Mouse (Mus musculus) MEL (cell line): ENCODE results near the gene Wfdc11. TPM values are rescaled to one million over a fixed set of nuclear protein-coding genes. Genes with fewer than 3 reads are reported as not detected.

Experiments
- DNase-seq: peaks from one replicate; pipeline ENCODE4 v3.0.0; 2011; ENCODE audit warnings: low read depth, low spot score
- H3K27ac ChIP-seq: 2 replicates; pipeline ENCODE4 v1.5.1; 2012; ENCODE audit warnings: low read depth, mild to moderate bottlenecking, control low read depth, low read length, moderate library complexity; ENCODE audit not compliant: control insufficient read depth
- H3K27me3 ChIP-seq, 2 experiments: fragments of 150-350 bp in 1 of 2; sonication (generic) in 1 of 2; 2 replicates each; pipeline ENCODE4 v1.6.1; 2012; ENCODE audit warnings: low read length in 2 of 2, mild to moderate bottlenecking in 2 of 2, improper control_type of control experiment in 1 of 2, moderate library complexity in 1 of 2; ENCODE audit not compliant: insufficient read depth in 2 of 2, control insufficient read depth in 1 of 2
- H3K36me3 ChIP-seq, 2 experiments: 2 replicates each; pipeline ENCODE4 v1.6.1; 2012 to 2014; ENCODE audit warnings: low read length in 2 of 2, improper control_type of control experiment in 1 of 2, inconsistent platforms in 1 of 2, mild to moderate bottlenecking in 1 of 2; ENCODE audit not compliant: insufficient read depth in 2 of 2, control insufficient read depth in 1 of 2
- H3K4me1 ChIP-seq, 2 experiments: fragments of 150-350 bp in 1 of 2; sonication (generic) in 1 of 2; 2 replicates each; pipeline ENCODE4 v1.6.1; 2012; ENCODE audit warnings: low read length in 2 of 2, improper control_type of control experiment in 1 of 2, mild to moderate bottlenecking in 1 of 2; ENCODE audit not compliant: insufficient read depth in 2 of 2, control insufficient read depth in 1 of 2
- H3K4me3 ChIP-seq, 2 experiments: fragments of 150-350 bp in 1 of 2; sonication (generic) in 1 of 2; 2 replicates each; pipeline ENCODE4 v1.5.1; 2012; ENCODE audit warnings: low read depth in 2 of 2, low read length in 2 of 2, mild to moderate bottlenecking in 2 of 2, moderate library complexity in 2 of 2, control low read depth in 1 of 2, improper control_type of control experiment in 1 of 2; ENCODE audit not compliant: control insufficient read depth in 1 of 2, insufficient read depth in 1 of 2
- H3K79me2 ChIP-seq: 2 replicates; pipeline ENCODE4 v1.6.1; 2012; ENCODE audit warnings: mild to moderate bottlenecking, low read length, moderate library complexity; ENCODE audit not compliant: control insufficient read depth, poor library complexity, insufficient read depth
- H3K9ac ChIP-seq: 2 replicates; pipeline ENCODE4 v1.6.1; 2012; ENCODE audit warnings: low read depth, mild to moderate bottlenecking, control low read depth, low read length, moderate library complexity; ENCODE audit not compliant: control insufficient read depth, poor library complexity, severe bottlenecking
- H3K9me3 ChIP-seq: fragments of 150-350 bp; sonication (generic); replicated peaks from 2 replicates; pipeline ENCODE4 v1.6.1; 2012; ENCODE audit warnings: mild to moderate bottlenecking, low read length, improper control_type of control experiment, moderate library complexity; ENCODE audit not compliant: insufficient read depth
- CHD2 ChIP-seq: IDR thresholded peaks from 2 replicates; pipeline ENCODE4 v1.6.1; 2011; ENCODE audit warnings: low read length, improper control_type of control experiment
- CTCF ChIP-seq, 3 experiments: IDR thresholded peaks in 2 of 3; conservative IDR thresholded peaks in 1 of 3; 2 replicates each; pipeline ENCODE4 v1.5.1; 2011 to 2012; ENCODE audit warnings: low read length in 3 of 3, low read depth in 2 of 3, mild to moderate bottlenecking in 2 of 3, improper control_type of control experiment in 1 of 3, inconsistent platforms in 1 of 3, mixed read lengths in 1 of 3, moderate library complexity in 1 of 3; ENCODE audit not compliant: control insufficient read depth in 1 of 3, insufficient read depth in 1 of 3, poor library complexity in 1 of 3, severe bottlenecking in 1 of 3
- E2F4 ChIP-seq: IDR thresholded peaks from 2 replicates; pipeline ENCODE4 v1.6.1; 2011; ENCODE audit warnings: low read depth, low read length, improper control_type of control experiment, borderline replicate concordance
- GABPA ChIP-seq: IDR thresholded peaks from 2 replicates; pipeline ENCODE4 v1.6.1; 2012; ENCODE audit warnings: low read depth, mild to moderate bottlenecking, inconsistent platforms, low read length, improper control_type of control experiment, moderate library complexity
- GATA1 ChIP-seq: IDR thresholded peaks from 2 replicates; pipeline ENCODE4 v1.6.1; 2011; ENCODE audit warnings: low read depth, low read length, improper control_type of control experiment
- HCFC1 ChIP-seq: IDR thresholded peaks from 2 replicates; pipeline ENCODE4 v1.6.1; 2012; ENCODE audit warnings: low read depth, mild to moderate bottlenecking, inconsistent platforms, low read length, improper control_type of control experiment, moderate library complexity
- MAFK ChIP-seq: IDR thresholded peaks from 2 replicates; pipeline ENCODE4 v1.6.1; 2011; ENCODE audit warnings: low read depth, mild to moderate bottlenecking, low read length, improper control_type of control experiment, borderline replicate concordance
- MEF2A ChIP-seq: IDR thresholded peaks from 2 replicates; pipeline ENCODE4 v1.6.1; 2014; ENCODE audit warnings: low read depth, mild to moderate bottlenecking, inconsistent platforms, low read length, improper control_type of control experiment; ENCODE audit not compliant: poor library complexity, insufficient replicate concordance, severe bottlenecking; ENCODE audit errors: extremely low read depth
- MXI1 ChIP-seq: IDR thresholded peaks from 2 replicates; pipeline ENCODE4 v1.6.1; 2011; ENCODE audit warnings: mild to moderate bottlenecking, low read depth, low read length, improper control_type of control experiment
- MYB ChIP-seq: IDR thresholded peaks from 2 replicates; pipeline ENCODE4 v1.6.1; 2011; ENCODE audit warnings: mild to moderate bottlenecking, low read depth, low read length, improper control_type of control experiment
- NELFE ChIP-seq: IDR thresholded peaks from 2 replicates; pipeline ENCODE4 v1.6.1; 2011; ENCODE audit warnings: low read depth, low read length, improper control_type of control experiment
- NRF1 ChIP-seq: IDR thresholded peaks from 2 replicates; pipeline ENCODE4 v1.6.1; 2014; ENCODE audit warnings: low read depth, mild to moderate bottlenecking, inconsistent platforms, low read length, improper control_type of control experiment, moderate library complexity; ENCODE audit not compliant: poor library complexity, insufficient read depth, severe bottlenecking
- POLR2AphosphoS2 ChIP-seq: IDR thresholded peaks from 2 replicates; pipeline ENCODE4 v1.6.1; 2011; ENCODE audit warnings: low read length, improper control_type of control experiment
- POLR2AphosphoS5 ChIP-seq: IDR thresholded peaks from 2 replicates; pipeline ENCODE4 v1.6.1; 2012; ENCODE audit warnings: low read depth, borderline replicate concordance, mild to moderate bottlenecking, inconsistent platforms, low read length, moderate library complexity, mixed read lengths
- RAD21 ChIP-seq: IDR thresholded peaks from 2 replicates; pipeline ENCODE4 v1.6.1; 2011; ENCODE audit warnings: mild to moderate bottlenecking, low read depth, low read length, improper control_type of control experiment
- SMC3 ChIP-seq: IDR thresholded peaks from 2 replicates; pipeline ENCODE4 v1.6.1; 2011; ENCODE audit warnings: low read depth, low read length, improper control_type of control experiment
- TCF12 ChIP-seq: IDR thresholded peaks from 2 replicates; pipeline ENCODE4 v1.6.1; 2014; ENCODE audit warnings: low read depth, mild to moderate bottlenecking, inconsistent platforms, low read length, improper control_type of control experiment, moderate library complexity
- UBTF ChIP-seq: IDR thresholded peaks from 2 replicates; pipeline ENCODE4 v1.6.1; 2012; ENCODE audit warnings: low read depth, mild to moderate bottlenecking, inconsistent platforms, low read length, improper control_type of control experiment, moderate library complexity, borderline replicate concordance; ENCODE audit not compliant: insufficient read depth
- USF1 ChIP-seq: IDR thresholded peaks from 2 replicates; pipeline ENCODE4 v1.6.1; 2014; ENCODE audit warnings: low read depth, mild to moderate bottlenecking, inconsistent platforms, low read length, improper control_type of control experiment, moderate library complexity
- ZKSCAN1 ChIP-seq: IDR thresholded peaks from 2 replicates; pipeline ENCODE4 v1.6.1; 2012; ENCODE audit warnings: low read depth, mild to moderate bottlenecking, inconsistent platforms, low read length, improper control_type of control experiment, moderate library complexity
- ZMIZ1 ChIP-seq: IDR thresholded peaks from 2 replicates; pipeline ENCODE4 v1.6.1; 2012; ENCODE audit warnings: low read depth, mild to moderate bottlenecking, inconsistent platforms, low read length, improper control_type of control experiment, moderate library complexity
- ZNF384 ChIP-seq: IDR thresholded peaks from 2 replicates; pipeline ENCODE4 v1.6.1; 2012; ENCODE audit warnings: low read depth, mild to moderate bottlenecking, inconsistent platforms, low read length, improper control_type of control experiment
- polyA plus RNA-seq, 2 experiments: library from polyadenylated mRNA; stranded (reverse) in 1 of 2; unstranded in 1 of 2; fragments of >175 nt in 1 of 2; fragments of >200 nt in 1 of 2; gene quantifications; 2 replicates each; pipeline versions ENCODE4 v1.2.1 to v1.2.4; 2012; ENCODE audit warnings: low replicate concordance in 2 of 2, low read depth in 1 of 2; ENCODE audit not compliant: insufficient read length in 2 of 2, insufficient read depth in 1 of 2, missing spikeins in 1 of 2
- total RNA-seq: library from RNA; depleted of rRNA; stranded (reverse); fragments of 300-350 nt; gene quantifications from 2 replicates; pipeline ENCODE4 v1.2.3, GENCODE M21; 2012

Wfdc11 gene
- total and polyA plus RNA-seq, 3 experiments = not detected

- no peak within 1 kb of the TSS for H3K27ac ChIP-seq
- no peaks in the 10 kb centered on the region for H3K27me3 ChIP-seq
- no peak within 1 kb of the TSS for H3K4me3 ChIP-seq
- DNase-seq = peak; percentile 44
- no peaks in the 10 kb centered on the region for H3K4me1 ChIP-seq
- no peaks in the 10 kb centered on the region for H3K36me3 ChIP-seq
- no peaks in the 10 kb centered on the region for H3K79me2 ChIP-seq
- peak; percentile 23 for TF ChIP-seq RAD21
- peak; percentile 29; the same call in 1 of the 2 replicates for TF ChIP-seq SMC3
- TF ChIP-seq CTCF (IDR thresholded peaks at IDR 0.05 in 2 of 3, conservative IDR thresholded peaks at IDR 0.05 in 1 of 3; ENCODE audit: control insufficient read depth in 1 of 3, insufficient read depth in 1 of 3, low read depth in 2 of 3, low read length in 3 of 3, poor library complexity in 1 of 3, severe bottlenecking in 1 of 3) = peak; percentile 61 to 70 (median 64)
- no peak for TF ChIP-seq HCFC1
- no peaks in the 10 kb centered on the region for H3K9me3 ChIP-seq
- H3K9ac ChIP-seq = no peak within 1 kb of the TSS
Measured at GRCm38 (mm10) chr2:164655858-164656257, 18.0 kb downstream of the Wfdc11 start, which contains the start of gene Wfdc10. Gene Wfdc10, plus strand, starts transcription at chr2:164656046.

- Histone ChIP-seq H3K79me2 (no peaks in the 10 kb centered on the region), H3K36me3 (peaks cover 0 to 11% of the 10 kb centered on the region in 2 experiments; a peak in 2 of 4 replicates), H3K9me3 (no peaks in the 10 kb centered on the region), H3K9ac (no peak overlapping the region), H3K27ac (no peak overlapping the region; the same call in 1 of the 2 replicates), H3K27me3 (no peaks in the 10 kb centered on the region), H3K4me1 (peaks cover 13 to 16% of the 10 kb centered on the region in 2 experiments), H3K4me3 (no peak overlapping the region)
- no peak for TF ChIP-seq GABPA
- no peak for TF ChIP-seq MAFK
- TF ChIP-seq E2F4 = no peak
- no peak for TF ChIP-seq POLR2AphosphoS2
- no peak for TF ChIP-seq CHD2
- no peak for TF ChIP-seq ZNF384
- no peak for TF ChIP-seq MYB
- no peak for TF ChIP-seq GATA1
- no peak for TF ChIP-seq ZMIZ1
- TF ChIP-seq ZKSCAN1 = no peak
- no peak for TF ChIP-seq NRF1
- no peak for TF ChIP-seq MXI1
- no peak for TF ChIP-seq POLR2AphosphoS5
- TF ChIP-seq RAD21 = no peak
- no peak for TF ChIP-seq TCF12
- TF ChIP-seq MEF2A = no peak
- no peak for TF ChIP-seq UBTF
- no peak for TF ChIP-seq NELFE
- TF ChIP-seq USF1 = no peak
- DNase-seq = peak; percentile 8
Measured at GRCm38 (mm10) chr2:164641881-164642673, 31.8 kb downstream of the Wfdc11 start.
